In the genomic region with DNA sequence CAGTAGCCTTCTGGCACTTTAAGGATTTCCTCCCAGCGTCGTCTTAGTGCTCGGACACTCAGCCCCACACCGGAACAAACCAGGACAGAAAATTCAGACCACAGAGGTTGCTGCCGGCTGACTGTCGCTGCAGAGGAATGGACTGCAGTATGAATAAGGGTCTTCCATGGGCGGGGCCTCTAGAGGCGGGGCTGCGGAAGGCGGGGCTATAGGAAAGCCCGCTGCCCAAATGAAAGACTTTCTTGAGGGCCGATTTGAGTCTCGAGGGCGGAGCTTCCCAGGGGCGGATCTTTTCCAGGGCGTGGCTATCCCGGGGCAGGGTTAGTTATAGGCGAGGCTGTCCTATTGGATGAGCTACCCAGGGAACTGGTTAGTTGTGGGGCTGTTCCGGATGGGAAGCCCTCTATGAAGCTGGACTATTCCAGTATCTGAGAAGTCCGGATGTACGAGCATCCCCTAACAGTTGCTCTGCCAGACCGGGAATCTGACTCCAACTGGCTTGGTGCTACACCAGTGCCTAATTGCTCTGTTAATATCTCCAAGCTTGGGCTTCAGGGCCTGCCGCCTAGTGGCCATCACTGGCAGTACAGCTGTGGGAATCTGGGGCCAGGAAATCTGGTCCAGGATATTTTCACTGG, we compare ENCODE assay signal across 8 mouse cellular contexts. TPM values are rescaled to one million over a fixed set of nuclear protein-coding genes. Genes with fewer than 3 reads are reported as not detected.
DNase-seq lines count a peak whose midpoint lies in the region; ATAC-seq and TF ChIP-seq lines count a peak whose summit lies in the region.

A gene (minus strand): TSS at position 343 of the 638 bp plus-strand sequence.

- H3K9ac ChIP-seq in kidney, embryonic 14.5 days (ENCODE audit: low read depth, low read length): peak within 1 kb of the TSS; percentile 28; the same call in 1 of the 2 replicates
- no peak within 1 kb of the TSS for H3K9ac ChIP-seq in limb, embryonic 14.5 days (ENCODE audit: low read depth, low read length, severe bottlenecking)
- H3K9ac ChIP-seq in midbrain, embryonic 16.5 days (ENCODE audit: low read depth, low read length): peak within 1 kb of the TSS; percentile 38; the same call in 1 of the 2 replicates

- no peaks in the 10 kb centered on the region for H3K9me3 ChIP-seq in heart, embryonic 10.5 days
- H3K9me3 ChIP-seq in kidney, embryonic 14.5 days (ENCODE audit: control insufficient read depth, low read length): no peaks in the 10 kb centered on the region
- no peaks in the 10 kb centered on the region for H3K9me3 ChIP-seq in limb, embryonic 14.5 days (ENCODE audit: control insufficient read depth, low read length)
- H3K9me3 ChIP-seq in midbrain, embryonic 16.5 days (replicated peaks; ENCODE audit: control insufficient read depth, low read length, poor library complexity, severe bottlenecking): no peaks in the 10 kb centered on the region

- H3K36me3 ChIP-seq in heart, embryonic 10.5 days: no peaks in the 10 kb centered on the region
- no peaks in the 10 kb centered on the region for H3K36me3 ChIP-seq in kidney, embryonic 14.5 days (ENCODE audit: control insufficient read depth, insufficient read depth, low read length)
- no peaks in the 10 kb centered on the region for H3K36me3 ChIP-seq in limb, embryonic 14.5 days (ENCODE audit: control insufficient read depth, insufficient read depth, low read length)
- H3K36me3 ChIP-seq in midbrain, embryonic 16.5 days (ENCODE audit: control insufficient read depth, insufficient read depth, low read length): no peaks in the 10 kb centered on the region

- TF ChIP-seq POLR2A in limb, embryonic 14.5 days (IDR thresholded peaks at IDR 0.05; ENCODE audit: borderline replicate concordance, extremely low read depth, insufficient read depth, insufficient read length): no peak

- H3K4me3 ChIP-seq in heart, embryonic 10.5 days: peak within 1 kb of the TSS; percentile 55
- peak within 1 kb of the TSS; percentile 40 for H3K4me3 ChIP-seq in kidney, embryonic 14.5 days (ENCODE audit: low read length)
- peak within 1 kb of the TSS; percentile 36 for H3K4me3 ChIP-seq in limb, embryonic 14.5 days (replicated peaks; ENCODE audit: low read length)
- H3K4me3 ChIP-seq in midbrain, embryonic 16.5 days (ENCODE audit: low read depth, low read length): peak within 1 kb of the TSS; percentile 46

- 0 out of 2 replicates have a peak, but pooled peaks have one; percentile 39 for ATAC-seq in erythroid progenitor cell, adult 5-6 weeks (replicated peaks; ENCODE audit: low FRiP score, poor library complexity, severe bottlenecking)
- ATAC-seq in kidney, embryonic 14.5 days (ENCODE audit: low FRiP score, low TSS enrichment): peak; percentile 100
- ATAC-seq in limb, embryonic 14.5 days (ENCODE audit: low FRiP score, low read depth): peak; percentile 97
- peak; percentile 98 for ATAC-seq in midbrain, embryonic 16.5 days

- H3K27ac ChIP-seq in heart, embryonic 10.5 days: 0 out of 2 replicates have a peak within 1 kb of the TSS, but pooled peaks have one; percentile 10
- no peak within 1 kb of the TSS for H3K27ac ChIP-seq in kidney, embryonic 14.5 days (ENCODE audit: low read depth, low read length)
- H3K27ac ChIP-seq in limb, embryonic 14.5 days (replicated peaks; ENCODE audit: low read depth, low read length): no peak within 1 kb of the TSS
- H3K27ac ChIP-seq in midbrain, embryonic 16.5 days (ENCODE audit: low read length): no peak within 1 kb of the TSS

- DNase-seq in 416B (ENCODE audit: low read depth): peak; percentile 16
- DNase-seq in brain, embryonic 18.5 days (ENCODE audit: low read depth, low spot score): peak; percentile 24
- peak; percentile 97 for DNase-seq in heart, embryonic 10.5 days (ENCODE audit: low spot score)
- DNase-seq in limb, embryonic 14.5 days (ENCODE audit: low spot score): peak; percentile 84
- DNase-seq in spleen, postnatal 4 days (ENCODE audit: low spot score in 2 of 2): peak; percentile 45 to 70

- no peaks in the 10 kb centered on the region for H3K4me1 ChIP-seq in heart, embryonic 10.5 days
- 0 out of 2 replicates have a peak, but pooled peaks cover 2% of the 10 kb centered on the region for H3K4me1 ChIP-seq in kidney, embryonic 14.5 days (ENCODE audit: control insufficient read depth, insufficient read depth, low read length)
- H3K4me1 ChIP-seq in limb, embryonic 14.5 days (ENCODE audit: control insufficient read depth, insufficient read depth, low read length): peaks cover 3% of the 10 kb centered on the region; the same call in 1 of the 2 replicates
- H3K4me1 ChIP-seq in midbrain, embryonic 16.5 days (ENCODE audit: control insufficient read depth, insufficient read depth, low read length): peaks cover 3% of the 10 kb centered on the region; the same call in 1 of the 2 replicates

- peak within 1 kb of the TSS; percentile 52 for H3K4me2 ChIP-seq in kidney, embryonic 14.5 days (replicated peaks; ENCODE audit: low read depth, low read length)
- H3K4me2 ChIP-seq in limb, embryonic 14.5 days (replicated peaks; ENCODE audit: low read depth, low read length, severe bottlenecking): peak within 1 kb of the TSS; percentile 58
- H3K4me2 ChIP-seq in midbrain, embryonic 16.5 days (ENCODE audit: low read length): peak within 1 kb of the TSS; percentile 85

- no peaks in the 10 kb centered on the region for H3K27me3 ChIP-seq in heart, embryonic 10.5 days (ENCODE audit: insufficient read depth, poor library complexity, severe bottlenecking)
- no peaks in the 10 kb centered on the region for H3K27me3 ChIP-seq in kidney, embryonic 14.5 days (ENCODE audit: control insufficient read depth, insufficient read depth, low read length)
- H3K27me3 ChIP-seq in limb, embryonic 14.5 days (ENCODE audit: control insufficient read depth, insufficient read depth, low read length): no peaks in the 10 kb centered on the region
- no peaks in the 10 kb centered on the region for H3K27me3 ChIP-seq in midbrain, embryonic 16.5 days (ENCODE audit: control insufficient read depth, insufficient read depth, low read depth, low read length)

- WGBS in heart, embryonic 10.5 days: under 1% methylated on average over 23 of the region's 23 CpGs
- WGBS in kidney, embryonic 14.5 days: under 1% methylated on average over 23 of the region's 23 CpGs
- WGBS in limb, embryonic 14.5 days: under 1% methylated on average over 23 of the region's 23 CpGs
- under 1% methylated on average over 23 of the region's 23 CpGs for WGBS in midbrain, embryonic 16.5 days

RNA-seq across cellular contexts. Expression of the gene that starts here (rescaled TPM):
- not detected in 2 replicates for total RNA-seq in erythroid progenitor cell, adult 5-6 weeks (2015; ENCODE audit: low replicate concordance)
- total RNA-seq in erythroid progenitor cell, adult 5-6 weeks (2017; ENCODE audit: low replicate concordance): not detected in 2 replicates
- 3.6 and 3.9 TPM in 2 replicates for polyA plus RNA-seq in heart, embryonic 10.5 days (2016; fragmentation: Nextera tagmentation; extraction: Ambion mirVana)
- 1.9 and 2.9 TPM in 2 replicates for polyA plus RNA-seq in kidney, embryonic 14.5 days (2014; fragmentation: Nextera tagmentation; extraction: Ambion mirVana)
- polyA plus RNA-seq in limb, embryonic 14.5 days (2012; rRNA removed): 3.9 and 4.3 TPM in 2 replicates
- polyA plus RNA-seq in limb, embryonic 14.5 days (2014; fragmentation: Nextera tagmentation; extraction: Ambion mirVana): 2.3 and 2.6 TPM in 2 replicates
- polyA plus RNA-seq in midbrain, embryonic 16.5 days (2015; fragmentation: Nextera tagmentation; extraction: Ambion mirVana): 1.8 and 2.2 TPM in 2 replicates

Comparison
In these comparisons a context has a peak if more than half of its experiments do, and no peak if none do; other contexts are left out.
1. Peak in ATAC-seq in erythroid progenitor cell, adult 5-6 weeks; RNA of the gene not detected or under 1 TPM.
2. DNase-seq: peak in every context shown above with its lines; median percentile 97 in heart, embryonic 10.5 days; 84 in limb, embryonic 14.5 days; 58 in spleen, postnatal 4 days; 24 in brain, embryonic 18.5 days; 16 in 416B.
3. ATAC-seq: peak in every context shown above with its lines; median percentile 100 in kidney, embryonic 14.5 days; 98 in midbrain, embryonic 16.5 days; 97 in limb, embryonic 14.5 days; 39 in erythroid progenitor cell, adult 5-6 weeks.